Mouse (Mus musculus) ES-Bruce4 (cell line): Measurements from ENCODE around the gene Ddc. TPM values are rescaled to one million over a fixed set of nuclear protein-coding genes. Genes with fewer than 3 reads are reported as not detected.
A peak's percentile ranks its signal among the peaks of the same experiment; 100 is the strongest.

Source experiments
- H3K27ac ChIP-seq: 2 replicates; pipeline ENCODE4 v1.5.1; 2012; ENCODE audit warnings: low read length, inconsistent platforms; ENCODE audit not compliant: insufficient read depth
- H3K27me3 ChIP-seq: 2 replicates; pipeline ENCODE4 v1.6.1; 2012; ENCODE audit warnings: mild to moderate bottlenecking, low read length, inconsistent platforms; ENCODE audit not compliant: control insufficient read depth, poor library complexity, insufficient read depth, severe bottlenecking
- H3K36me3 ChIP-seq: 2 replicates; pipeline ENCODE4 v1.6.1; 2012; ENCODE audit warnings: inconsistent platforms, mild to moderate bottlenecking, low read length, moderate library complexity; ENCODE audit not compliant: control insufficient read depth, poor library complexity, insufficient read depth, severe bottlenecking
- H3K4me1 ChIP-seq: one replicate; pipeline ENCODE4 v1.8.1; 2011; ENCODE audit warnings: low read length; ENCODE audit not compliant: control insufficient read depth, insufficient read depth
- H3K4me3 ChIP-seq: 2 replicates; pipeline ENCODE4 v1.5.1; 2011; ENCODE audit warnings: low read depth, mild to moderate bottlenecking, low read length
- H3K9ac ChIP-seq: 2 replicates; pipeline ENCODE4 v1.6.1; 2012; ENCODE audit warnings: low read depth, mild to moderate bottlenecking, inconsistent platforms; ENCODE audit not compliant: poor library complexity, severe bottlenecking
- H3K9me3 ChIP-seq: replicated peaks from 2 replicates; pipeline ENCODE4 v1.6.1; 2012; ENCODE audit warnings: mild to moderate bottlenecking, low read length, inconsistent platforms; ENCODE audit not compliant: control insufficient read depth, poor library complexity, insufficient read depth, severe bottlenecking
- CTCF ChIP-seq: IDR thresholded peaks from one replicate; pipeline ENCODE4 v1.8.1; 2011; ENCODE audit warnings: low read depth, low read length
- EP300 ChIP-seq: IDR thresholded peaks from 2 replicates; pipeline ENCODE4 v1.6.1; 2011; ENCODE audit warnings: low read depth, low read length; ENCODE audit not compliant: insufficient read depth
- POLR2A ChIP-seq: IDR thresholded peaks from one replicate; pipeline ENCODE4 v1.8.1; 2011; ENCODE audit warnings: low read length; ENCODE audit not compliant: insufficient read depth
- polyA plus RNA-seq: library from polyadenylated mRNA; stranded (reverse); fragments of >200 nt; gene quantifications from 2 replicates; pipeline ENCODE4 v1.2.4, GENCODE M21; 2011; ENCODE audit warnings: low read depth; ENCODE audit not compliant: missing spikeins, insufficient read depth, insufficient read length

Gene Ddc
- polyA plus RNA-seq, 1 experiment: 7.0 TPM

DNA sequence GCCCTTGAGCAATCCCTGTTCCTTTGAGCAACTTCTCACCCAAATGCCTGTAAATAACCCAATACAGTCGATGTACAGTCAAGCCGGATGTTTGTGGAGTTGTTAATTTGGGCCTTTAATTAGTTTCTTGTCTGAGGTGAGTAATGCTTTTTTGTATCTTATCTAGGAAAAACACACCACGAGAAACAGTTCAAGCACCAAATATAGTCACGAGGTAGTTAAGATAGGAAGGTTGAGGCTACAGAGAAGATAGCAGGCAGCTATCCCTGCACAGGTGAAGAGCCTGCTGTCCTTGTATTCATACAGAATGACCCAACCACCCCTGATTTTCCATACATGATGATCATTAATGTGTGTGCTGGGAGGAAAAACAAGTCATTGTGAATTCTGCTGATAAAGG is 56.4 kb downstream of the Ddc start:
- H3K9ac ChIP-seq: no peak overlapping the region
- TF ChIP-seq CTCF (no peak), POLR2A (no peak), EP300 (no peak)
- H3K27ac ChIP-seq: no peak overlapping the region
- H3K9me3 ChIP-seq: no peaks in the 10 kb centered on the region
- H3K4me3 ChIP-seq: no peak overlapping the region
- no peaks in the 10 kb centered on the region for H3K27me3 ChIP-seq
- no peaks in the 10 kb centered on the region for H3K36me3 ChIP-seq
- H3K4me1 ChIP-seq: no peaks in the 10 kb centered on the region

- no peak overlapping the region for H3K4me3 ChIP-seq
- no peak overlapping the region for H3K9ac ChIP-seq
- no peaks in the 10 kb centered on the region for H3K36me3 ChIP-seq
- H3K27me3 ChIP-seq: no peaks in the 10 kb centered on the region
- H3K27ac ChIP-seq: no peak overlapping the region
- H3K4me1 ChIP-seq: no peaks in the 10 kb centered on the region
- TF ChIP-seq EP300: no peak
- TF ChIP-seq POLR2A: no peak
- TF ChIP-seq CTCF: no peak
- no peaks in the 10 kb centered on the region for H3K9me3 ChIP-seq
Measured at GRCm38 (mm10) chr11:11840746-11841145, 57.2 kb downstream of the Ddc start.

- Histone ChIP-seq H3K9ac (no peak overlapping the region), H3K9me3 (no peaks in the 10 kb centered on the region), H3K36me3 (no peaks in the 10 kb centered on the region), H3K27me3 (no peaks in the 10 kb centered on the region), H3K27ac (no peak overlapping the region), H3K4me3 (no peak overlapping the region), H3K4me1 (no peaks in the 10 kb centered on the region)
- TF ChIP-seq CTCF: no peak
- TF ChIP-seq EP300: no peak
- no peak for TF ChIP-seq POLR2A
Measured at GRCm38 (mm10) chr11:11839874-11840273, 58.1 kb downstream of the Ddc start.

DNA sequence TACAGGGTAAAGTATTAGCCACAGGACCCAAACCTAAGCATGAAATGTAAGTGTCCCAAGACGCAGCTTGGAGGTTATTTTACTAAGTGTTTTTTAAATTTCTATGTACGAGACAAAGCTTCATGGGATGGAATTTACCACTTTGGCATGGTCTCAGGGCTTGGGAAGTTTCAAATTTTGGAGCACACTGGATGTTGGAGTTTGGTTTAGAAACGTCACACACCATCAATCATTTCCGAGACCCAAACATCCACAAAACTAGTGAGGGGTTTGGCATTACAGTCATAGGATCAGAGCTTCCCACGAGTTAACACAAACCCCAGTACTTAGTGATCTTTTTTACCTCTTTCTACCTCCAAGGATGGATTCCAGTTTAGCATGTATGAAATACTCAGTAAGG is 60.6 kb downstream of the Ddc start:
- H3K4me1 ChIP-seq: no peaks in the 10 kb centered on the region
- TF ChIP-seq EP300: no peak
- TF ChIP-seq CTCF: no peak
- TF ChIP-seq POLR2A: no peak
- H3K36me3 ChIP-seq: no peaks in the 10 kb centered on the region; the same call in 1 of the 2 replicates
- no peaks in the 10 kb centered on the region for H3K27me3 ChIP-seq
- 0 out of 2 replicates have a peak overlapping the region, but pooled peaks have one; percentile 28 for H3K9ac ChIP-seq
- no peaks in the 10 kb centered on the region for H3K9me3 ChIP-seq
- H3K4me3 ChIP-seq: no peak overlapping the region
- H3K27ac ChIP-seq: no peak overlapping the region

- TF ChIP-seq POLR2A (no peak), CTCF (no peak), EP300 (no peak)
- Histone ChIP-seq H3K27ac (no peak overlapping the region), H3K4me3 (peak overlapping the region; percentile 14), H3K4me1 (no peaks in the 10 kb centered on the region), H3K9ac (peak overlapping the region; percentile 28), H3K36me3 (no peaks in the 10 kb centered on the region; the same call in 1 of the 2 replicates), H3K9me3 (no peaks in the 10 kb centered on the region), H3K27me3 (no peaks in the 10 kb centered on the region)
Measured at GRCm38 (mm10) chr11:11836713-11837370, 61.1 kb downstream of the Ddc start.

DNA sequence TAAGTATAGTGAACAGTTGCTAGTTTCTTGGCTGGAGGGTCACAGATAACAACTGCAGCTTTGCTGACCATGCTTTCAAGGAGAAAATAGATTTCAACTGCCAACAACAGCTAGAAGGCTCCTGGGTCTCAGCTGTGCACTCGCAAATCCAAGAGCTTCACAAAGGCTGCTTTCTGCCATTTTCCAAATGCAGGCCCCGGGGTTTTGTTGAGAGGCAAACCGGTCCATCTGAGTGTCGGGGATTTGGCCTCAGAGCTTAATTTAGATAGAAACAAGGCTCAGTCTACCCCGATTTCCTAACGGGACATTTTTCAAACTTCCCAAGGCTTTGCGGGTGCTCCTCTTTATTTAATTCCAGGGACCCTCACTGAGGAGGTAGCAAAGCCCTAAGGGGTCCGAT is 61.7 kb downstream of the Ddc start:
- H3K4me1 ChIP-seq: peaks cover 2% of the 10 kb centered on the region
- TF ChIP-seq EP300 (no peak), CTCF (no peak), POLR2A (no peak)

More for the DNA sequence above, 61.7 kb downstream of the Ddc start:
- no peaks in the 10 kb centered on the region; the same call in 1 of the 2 replicates for H3K36me3 ChIP-seq
- no peaks in the 10 kb centered on the region for H3K27me3 ChIP-seq
- H3K9me3 ChIP-seq: no peaks in the 10 kb centered on the region
- no peak overlapping the region for H3K4me3 ChIP-seq
- H3K9ac ChIP-seq: peak overlapping the region; percentile 28
- no peak overlapping the region for H3K27ac ChIP-seq
